Mouse (Mus musculus): Measurements from ENCODE around the gene Loxl3.

Gene Loxl3

GRCm38 (mm10) chr6:83033249-83034185, at the start of gene Loxl3, which contains the start of gene Dok1:
TSS of gene Loxl3 (plus strand) at chr6:83034173.
TSS of gene Dok1 (minus strand) at chr6:83033471.
- no peak for DNase-seq (ENCODE audit: low spot score in 2 of 2)

GRCm38 (mm10) chr6:82987411-82987971, 46.5 kb upstream of the Loxl3 start:
- no peak for DNase-seq (ENCODE audit: low spot score in 2 of 2)

- no peak for DNase-seq (ENCODE audit: low spot score in 2 of 2)
These were observed 40.3 kb upstream of the Loxl3 start for GRCm38 (mm10) chr6:82993696-82994095.

GRCm38 (mm10) chr6:82994372-82994771, 39.6 kb upstream of the Loxl3 start:
- no peak for DNase-seq (ENCODE audit: low spot score in 2 of 2)

- DNase-seq (ENCODE audit: low spot score in 2 of 2): peak; percentile 97
These were observed 37.1 kb upstream of the Loxl3 start for GRCm38 (mm10) chr6:82996740-82997315.

GRCm38 (mm10) chr6:82997511-82998102, 36.4 kb upstream of the Loxl3 start:
- no peak for DNase-seq (ENCODE audit: low spot score in 2 of 2)

GRCm38 (mm10) chr6:82998326-82998725, 35.6 kb upstream of the Loxl3 start:
- no peak for DNase-seq (ENCODE audit: low spot score in 2 of 2)

GRCm38 (mm10) chr6:82999986-83000385, 34.0 kb upstream of the Loxl3 start:
- DNase-seq (ENCODE audit: low spot score in 2 of 2): no peak

GRCm38 (mm10) chr6:83003082-83003481, 30.9 kb upstream of the Loxl3 start:
- no peak for DNase-seq (ENCODE audit: low spot score in 2 of 2)

- no peak for DNase-seq (ENCODE audit: low spot score in 2 of 2)
These were observed 30.1 kb upstream of the Loxl3 start for GRCm38 (mm10) chr6:83003850-83004249.

- DNase-seq (ENCODE audit: low spot score in 2 of 2): no peak
These were observed 29.7 kb upstream of the Loxl3 start for GRCm38 (mm10) chr6:83004309-83004708.

- DNase-seq (ENCODE audit: low spot score in 2 of 2): no peak
These were observed 29.1 kb upstream of the Loxl3 start for GRCm38 (mm10) chr6:83004872-83005271.

- no peak for DNase-seq (ENCODE audit: low spot score in 2 of 2)
These were observed 28.4 kb upstream of the Loxl3 start for GRCm38 (mm10) chr6:83005444-83006011.

- DNase-seq (ENCODE audit: low spot score in 2 of 2): no peak
These were observed 27.9 kb upstream of the Loxl3 start for GRCm38 (mm10) chr6:83006114-83006513.

GRCm38 (mm10) chr6:83008659-83009058, 25.3 kb upstream of the Loxl3 start:
- no peak for DNase-seq (ENCODE audit: low spot score in 2 of 2)

GRCm38 (mm10) chr6:83010010-83010409, 24.0 kb upstream of the Loxl3 start:
- no peak for DNase-seq (ENCODE audit: low spot score in 2 of 2)

GRCm38 (mm10) chr6:83011255-83011654, 22.7 kb upstream of the Loxl3 start:
- DNase-seq (ENCODE audit: low spot score in 2 of 2): no peak

- no peak for DNase-seq (ENCODE audit: low spot score in 2 of 2)
These were observed 22.2 kb upstream of the Loxl3 start for GRCm38 (mm10) chr6:83011756-83012155.

GRCm38 (mm10) chr6:83013444-83013843, 20.5 kb upstream of the Loxl3 start:
- no peak for DNase-seq (ENCODE audit: low spot score in 2 of 2)

GRCm38 (mm10) chr6:83014482-83015466, 19.2 kb upstream of the Loxl3 start:
- no peak for DNase-seq (ENCODE audit: low spot score in 2 of 2)

GRCm38 (mm10) chr6:83015749-83016148, 18.2 kb upstream of the Loxl3 start:
- DNase-seq (ENCODE audit: low spot score in 2 of 2): no peak
